Mouse (Mus musculus) G1E (cell line): ENCODE measurements around the gene Lepr.

Experiments
- CTCF ChIP-seq: IDR thresholded peaks from 2 replicates; pipeline ENCODE4 v1.5.1; 2012; ENCODE audit warnings: low read depth, low read length, inconsistent platforms, mixed read lengths
- POLR2AphosphoS5 ChIP-seq: IDR thresholded peaks from 2 replicates; pipeline ENCODE4 v1.6.1; 2012; ENCODE audit warnings: low read depth, low read length, inconsistent platforms; ENCODE audit not compliant: insufficient replicate concordance

- no peak for TF ChIP-seq POLR2AphosphoS5
- TF ChIP-seq CTCF = no peak
These were observed 34.1 kb upstream of the Lepr start for GRCm38 (mm10) chr4:101683086-101683485.
